Mouse (Mus musculus): ENCODE results near the gene Osbpl2. TPM values are rescaled to one million over a fixed set of nuclear protein-coding genes. Genes with fewer than 3 reads are reported as not detected.

The Osbpl2 gene
- polyA plus RNA-seq, 1 experiment from 2014 or later, result 33.4 TPM

DNA sequence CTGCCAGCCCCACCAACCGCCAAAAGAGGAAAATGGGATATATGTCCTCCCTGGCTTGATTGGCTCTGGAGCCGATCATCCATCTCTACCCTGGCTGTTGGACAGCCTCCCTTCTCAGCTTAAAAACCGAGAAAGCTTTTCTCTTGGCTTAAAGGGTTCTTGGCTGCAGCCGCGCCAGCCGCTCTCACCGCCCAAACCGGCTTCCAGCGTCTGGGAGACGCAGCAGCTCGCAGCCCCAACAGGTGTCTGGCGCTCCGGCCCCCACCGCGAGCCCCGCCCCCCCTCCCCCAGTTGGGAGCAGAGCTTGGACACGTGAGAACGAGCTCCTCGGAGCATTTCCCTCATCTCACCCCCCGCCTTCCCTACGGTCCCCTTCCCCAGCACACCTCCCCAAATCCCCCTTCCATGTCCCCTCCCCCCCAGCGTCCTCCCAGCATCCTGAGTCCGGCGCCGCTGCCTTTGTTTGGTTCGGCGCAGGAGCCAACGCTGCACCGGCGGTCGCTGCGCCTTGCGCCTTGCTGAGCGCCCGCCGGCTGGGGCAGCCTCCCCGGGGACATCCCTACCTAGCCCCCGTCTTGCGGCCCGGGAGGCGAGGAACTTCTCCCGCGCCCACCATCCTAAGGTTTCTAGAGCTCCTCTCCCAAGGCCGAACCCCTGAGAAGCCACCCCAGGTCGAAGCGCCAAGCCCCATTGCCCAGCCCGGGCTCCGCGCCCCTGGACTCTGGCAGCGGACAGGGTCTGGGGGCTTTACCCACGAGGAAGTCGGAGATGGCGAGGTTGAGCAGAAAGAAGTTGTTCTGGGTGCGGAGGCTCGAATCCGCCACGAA is 15.7 kb upstream of the Osbpl2 start:
- Histone ChIP-seq H3K9ac (ENCODE audit: low read depth, low read length) (no peak overlapping the region), H3K36me3 (ENCODE audit: control insufficient read depth, insufficient read depth, low read length) (no peaks in the 10 kb centered on the region), H3K4me3 (ENCODE audit: low read depth, low read length) (peak overlapping the region; percentile 54), H3K4me1 (ENCODE audit: control insufficient read depth, insufficient read depth, low read length) (peaks cover 9% of the 10 kb centered on the region), H3K4me2 (peak overlapping the region; percentile 94), H3K9me3 (replicated peaks; ENCODE audit: control insufficient read depth, low read length) (no peaks in the 10 kb centered on the region), H3K27me3 (ENCODE audit: control insufficient read depth, insufficient read depth, low read length) (peaks cover 76% of the 10 kb centered on the region), H3K27ac (ENCODE audit: low read depth, low read length) (no peak overlapping the region)
- WGBS (ENCODE audit: insufficient replicate concordance), result 2% methylated on average over 57 of the region's 57 CpGs
- ATAC-seq (replicated peaks; ENCODE audit: insufficient number of reproducible peaks, low FRiP score, low TSS enrichment), result no peak

DNA sequence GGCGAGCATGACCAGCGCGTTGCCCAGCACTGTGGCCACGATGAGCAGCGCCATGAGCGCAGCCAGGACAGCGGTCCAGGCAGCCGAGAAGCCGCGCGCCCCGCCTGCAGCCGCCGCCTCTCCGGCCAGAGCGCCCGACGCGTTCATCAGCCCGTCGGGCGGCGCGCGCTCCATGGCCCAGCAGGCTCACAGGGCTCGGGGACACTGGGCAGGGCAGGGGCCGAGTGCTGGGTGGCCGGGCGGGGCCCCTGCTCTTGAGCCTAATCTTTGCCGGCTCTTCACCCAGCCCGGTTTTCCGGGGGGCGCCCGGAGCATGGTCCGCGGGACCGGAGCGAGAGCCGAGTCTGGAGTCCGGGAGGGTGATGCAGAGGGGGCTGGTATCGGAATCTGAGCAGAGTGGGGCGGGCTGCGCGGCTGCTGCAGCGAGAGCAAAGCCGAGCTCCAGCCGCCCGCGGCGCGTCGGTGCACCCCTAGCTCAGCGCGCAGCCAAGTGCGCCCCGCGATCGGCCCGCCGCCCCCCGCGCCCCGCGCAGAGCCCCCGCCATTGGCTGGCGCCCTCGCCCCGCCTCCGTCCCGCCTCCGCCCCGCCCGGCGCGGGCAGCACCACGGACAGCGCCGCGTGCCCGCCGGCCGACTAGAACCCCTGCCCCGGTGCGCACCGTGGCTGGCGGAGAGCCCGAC is 15.0 kb upstream of the Osbpl2 start, which contains the start of gene Hrh3:
TSS of gene Hrh3 (minus strand) at position 511 of the 681 bp plus-strand sequence.
- H3K4me3 ChIP-seq (ENCODE audit: low read depth, low read length), result peak within 1 kb of the TSS; percentile 54
- under 1% methylated on average over 87 of the region's 87 CpGs for WGBS (ENCODE audit: insufficient replicate concordance)
- peaks cover 68% of the 10 kb centered on the region for H3K27me3 ChIP-seq (ENCODE audit: control insufficient read depth, insufficient read depth, low read length)
- peak; percentile 71 for ATAC-seq (replicated peaks; ENCODE audit: insufficient number of reproducible peaks, low FRiP score, low TSS enrichment)
- peak within 1 kb of the TSS; percentile 94 for H3K4me2 ChIP-seq
- H3K36me3 ChIP-seq (ENCODE audit: control insufficient read depth, insufficient read depth, low read length), result no peaks in the 10 kb centered on the region
- H3K27ac ChIP-seq (ENCODE audit: low read depth, low read length), result no peak within 1 kb of the TSS
- no peaks in the 10 kb centered on the region for H3K9me3 ChIP-seq (replicated peaks; ENCODE audit: control insufficient read depth, low read length)
- no peak within 1 kb of the TSS for H3K9ac ChIP-seq (ENCODE audit: low read depth, low read length)
- H3K4me1 ChIP-seq (ENCODE audit: control insufficient read depth, insufficient read depth, low read length), result peaks cover 9% of the 10 kb centered on the region

DNA sequence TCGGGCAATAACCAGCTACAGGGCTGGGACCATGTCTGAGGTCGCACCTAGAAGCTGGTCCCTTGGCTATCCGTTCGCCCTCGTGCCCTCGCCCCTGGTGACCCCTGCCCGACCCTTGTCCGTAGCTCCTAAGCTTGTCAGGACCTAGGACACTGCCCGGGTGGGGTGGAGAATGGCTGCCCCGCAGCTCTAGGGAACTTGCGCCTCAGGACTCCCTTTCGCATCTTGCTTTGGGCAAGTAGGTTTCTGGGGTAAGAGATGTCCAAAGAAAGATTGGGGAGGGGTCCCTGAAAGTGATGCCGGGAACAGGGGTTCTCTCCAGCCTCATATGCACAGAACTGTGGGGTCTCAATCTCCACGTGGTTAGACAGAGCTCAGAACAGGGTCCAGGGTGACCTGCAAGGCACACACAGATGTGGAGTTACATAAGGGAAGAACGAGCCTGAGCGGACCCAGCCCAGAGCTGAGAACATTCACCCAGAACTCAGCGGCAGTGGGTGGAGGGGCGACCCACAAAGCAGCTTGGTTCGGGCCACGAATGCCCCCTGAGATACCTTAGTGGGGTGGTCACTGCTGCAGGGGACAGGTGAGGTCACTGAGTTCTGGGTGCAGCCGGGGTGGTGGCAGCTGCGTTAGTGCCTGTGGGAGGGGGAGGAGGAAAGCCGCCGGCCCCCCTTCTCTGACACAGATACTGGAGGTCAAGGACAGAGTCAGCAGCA is 14.3 kb upstream of the Osbpl2 start:
- no peaks in the 10 kb centered on the region for H3K9me3 ChIP-seq (replicated peaks; ENCODE audit: control insufficient read depth, low read length)
- H3K27ac ChIP-seq (ENCODE audit: low read depth, low read length), result no peak overlapping the region
- peak; percentile 41 for ATAC-seq (replicated peaks; ENCODE audit: insufficient number of reproducible peaks, low FRiP score, low TSS enrichment)
- H3K36me3 ChIP-seq (ENCODE audit: control insufficient read depth, insufficient read depth, low read length), result no peaks in the 10 kb centered on the region
- H3K27me3 ChIP-seq (ENCODE audit: control insufficient read depth, insufficient read depth, low read length), result peaks cover 61% of the 10 kb centered on the region
- peak overlapping the region; percentile 94 for H3K4me2 ChIP-seq
- WGBS (ENCODE audit: insufficient replicate concordance), result 9% methylated on average over 24 of the region's 24 CpGs
- peak overlapping the region; percentile 54 for H3K4me3 ChIP-seq (ENCODE audit: low read depth, low read length)
- H3K9ac ChIP-seq (ENCODE audit: low read depth, low read length), result no peak overlapping the region
- H3K4me1 ChIP-seq (ENCODE audit: control insufficient read depth, insufficient read depth, low read length), result peaks cover 9% of the 10 kb centered on the region

DNA sequence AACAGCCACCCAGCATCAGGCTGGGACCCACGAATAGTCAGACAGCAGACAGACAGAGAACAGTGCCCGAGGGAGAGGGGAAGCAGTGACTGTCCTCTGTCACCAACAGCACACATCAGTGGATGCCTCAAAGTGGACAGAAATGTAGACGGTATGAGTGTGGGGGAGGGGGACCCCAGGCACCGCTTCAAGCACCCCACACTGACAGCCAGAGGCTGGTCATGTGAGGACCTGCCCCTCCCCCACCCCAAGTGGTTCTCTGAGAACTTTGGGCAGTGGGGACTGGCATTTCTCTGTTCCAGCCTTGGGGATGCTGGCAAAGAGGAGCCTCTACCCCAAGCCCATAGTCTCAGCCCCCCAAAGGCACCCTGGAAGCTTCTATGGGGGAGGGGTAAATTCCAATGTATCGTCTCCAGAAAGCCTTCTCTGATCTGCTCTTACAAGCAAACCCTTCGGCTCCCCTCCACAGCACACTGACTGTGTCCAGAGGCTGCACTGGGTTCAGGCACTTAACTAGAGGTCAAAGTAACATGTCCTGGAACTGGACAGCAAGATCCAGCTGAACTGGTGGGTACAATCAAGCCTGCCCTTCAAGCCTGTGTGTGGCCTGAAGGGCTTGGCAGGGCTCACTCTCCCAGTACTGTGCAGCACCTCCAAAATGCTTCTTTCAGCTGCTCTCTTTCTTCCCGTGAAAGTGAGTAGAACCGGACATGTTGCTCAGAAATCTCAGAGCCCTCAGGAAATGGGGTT is 13.5 kb upstream of the Osbpl2 start:
- Histone ChIP-seq H3K4me3 (ENCODE audit: low read depth, low read length) (no peak overlapping the region), H3K4me1 (ENCODE audit: control insufficient read depth, insufficient read depth, low read length) (peaks cover 9% of the 10 kb centered on the region), H3K4me2 (no peak overlapping the region), H3K36me3 (ENCODE audit: control insufficient read depth, insufficient read depth, low read length) (no peaks in the 10 kb centered on the region), H3K9me3 (replicated peaks; ENCODE audit: control insufficient read depth, low read length) (no peaks in the 10 kb centered on the region), H3K27me3 (ENCODE audit: control insufficient read depth, insufficient read depth, low read length) (peaks cover 53% of the 10 kb centered on the region), H3K27ac (ENCODE audit: low read depth, low read length) (no peak overlapping the region), H3K9ac (ENCODE audit: low read depth, low read length) (no peak overlapping the region)
- 29% methylated on average over 8 of the region's 8 CpGs for WGBS (ENCODE audit: insufficient replicate concordance)
- ATAC-seq (replicated peaks; ENCODE audit: insufficient number of reproducible peaks, low FRiP score, low TSS enrichment), result no peak

DNA sequence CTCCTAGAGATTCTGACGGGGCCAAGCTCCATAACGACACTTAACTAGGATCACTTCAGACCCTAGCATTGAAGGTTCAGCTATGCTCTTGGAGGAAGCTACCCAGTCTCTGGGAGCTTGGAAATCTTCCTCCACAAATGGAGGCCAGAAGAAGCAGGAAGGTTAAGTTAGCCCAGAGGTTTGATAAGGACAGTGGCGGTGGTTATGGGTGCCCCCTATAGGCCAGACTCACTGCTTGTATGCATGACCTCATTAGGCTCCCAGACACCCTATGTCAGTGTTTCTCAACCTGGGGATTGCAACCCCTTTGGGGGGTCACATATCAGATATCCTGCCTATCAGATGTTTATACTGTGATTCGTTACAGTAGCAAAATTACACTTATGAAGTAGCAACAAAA is 12.0 kb upstream of the Osbpl2 start:
- Histone ChIP-seq H3K36me3 (ENCODE audit: control insufficient read depth, insufficient read depth, low read length) (no peaks in the 10 kb centered on the region), H3K9me3 (replicated peaks; ENCODE audit: control insufficient read depth, low read length) (no peaks in the 10 kb centered on the region), H3K27me3 (ENCODE audit: control insufficient read depth, insufficient read depth, low read length) (peaks cover 39% of the 10 kb centered on the region), H3K4me1 (ENCODE audit: control insufficient read depth, insufficient read depth, low read length) (peaks cover 9% of the 10 kb centered on the region), H3K4me2 (no peak overlapping the region), H3K9ac (ENCODE audit: low read depth, low read length) (no peak overlapping the region), H3K27ac (ENCODE audit: low read depth, low read length) (no peak overlapping the region), H3K4me3 (ENCODE audit: low read depth, low read length) (no peak overlapping the region)
- 58% methylated on average over 4 of the region's 4 CpGs for WGBS (ENCODE audit: insufficient replicate concordance)
- no peak for ATAC-seq (replicated peaks; ENCODE audit: insufficient number of reproducible peaks, low FRiP score, low TSS enrichment)

DNA sequence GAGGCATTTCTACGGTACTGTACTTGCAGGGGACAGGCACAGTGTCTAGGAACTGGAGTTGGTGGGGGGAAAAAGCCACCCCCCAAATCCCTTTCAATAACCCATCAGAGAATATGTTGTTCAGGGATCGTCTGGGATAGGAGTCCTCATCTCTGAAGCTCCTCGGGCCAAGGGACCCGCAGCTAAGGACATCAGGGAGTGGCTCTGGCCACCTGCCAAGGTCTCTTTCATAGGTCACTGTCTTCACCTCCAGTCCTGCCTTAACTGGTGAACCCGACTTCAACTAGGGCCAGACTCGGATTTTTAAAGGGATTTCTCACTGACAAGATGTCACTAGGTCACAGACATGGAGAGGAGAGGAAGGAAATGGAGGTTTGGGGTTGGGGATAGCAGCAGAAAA is 10.8 kb upstream of the Osbpl2 start:
- no peak overlapping the region for H3K4me3 ChIP-seq (ENCODE audit: low read depth, low read length)
- no peak overlapping the region for H3K27ac ChIP-seq (ENCODE audit: low read depth, low read length)
- H3K4me1 ChIP-seq (ENCODE audit: control insufficient read depth, insufficient read depth, low read length), result peaks cover 7% of the 10 kb centered on the region
- H3K9me3 ChIP-seq (replicated peaks; ENCODE audit: control insufficient read depth, low read length), result no peaks in the 10 kb centered on the region
- 51% methylated on average over 6 of the region's 6 CpGs for WGBS (ENCODE audit: insufficient replicate concordance)
- no peak overlapping the region for H3K9ac ChIP-seq (ENCODE audit: low read depth, low read length)
- H3K27me3 ChIP-seq (ENCODE audit: control insufficient read depth, insufficient read depth, low read length), result peaks cover 27% of the 10 kb centered on the region
- no peak overlapping the region for H3K4me2 ChIP-seq
- no peak for ATAC-seq (replicated peaks; ENCODE audit: insufficient number of reproducible peaks, low FRiP score, low TSS enrichment)
- H3K36me3 ChIP-seq (ENCODE audit: control insufficient read depth, insufficient read depth, low read length), result no peaks in the 10 kb centered on the region

DNA sequence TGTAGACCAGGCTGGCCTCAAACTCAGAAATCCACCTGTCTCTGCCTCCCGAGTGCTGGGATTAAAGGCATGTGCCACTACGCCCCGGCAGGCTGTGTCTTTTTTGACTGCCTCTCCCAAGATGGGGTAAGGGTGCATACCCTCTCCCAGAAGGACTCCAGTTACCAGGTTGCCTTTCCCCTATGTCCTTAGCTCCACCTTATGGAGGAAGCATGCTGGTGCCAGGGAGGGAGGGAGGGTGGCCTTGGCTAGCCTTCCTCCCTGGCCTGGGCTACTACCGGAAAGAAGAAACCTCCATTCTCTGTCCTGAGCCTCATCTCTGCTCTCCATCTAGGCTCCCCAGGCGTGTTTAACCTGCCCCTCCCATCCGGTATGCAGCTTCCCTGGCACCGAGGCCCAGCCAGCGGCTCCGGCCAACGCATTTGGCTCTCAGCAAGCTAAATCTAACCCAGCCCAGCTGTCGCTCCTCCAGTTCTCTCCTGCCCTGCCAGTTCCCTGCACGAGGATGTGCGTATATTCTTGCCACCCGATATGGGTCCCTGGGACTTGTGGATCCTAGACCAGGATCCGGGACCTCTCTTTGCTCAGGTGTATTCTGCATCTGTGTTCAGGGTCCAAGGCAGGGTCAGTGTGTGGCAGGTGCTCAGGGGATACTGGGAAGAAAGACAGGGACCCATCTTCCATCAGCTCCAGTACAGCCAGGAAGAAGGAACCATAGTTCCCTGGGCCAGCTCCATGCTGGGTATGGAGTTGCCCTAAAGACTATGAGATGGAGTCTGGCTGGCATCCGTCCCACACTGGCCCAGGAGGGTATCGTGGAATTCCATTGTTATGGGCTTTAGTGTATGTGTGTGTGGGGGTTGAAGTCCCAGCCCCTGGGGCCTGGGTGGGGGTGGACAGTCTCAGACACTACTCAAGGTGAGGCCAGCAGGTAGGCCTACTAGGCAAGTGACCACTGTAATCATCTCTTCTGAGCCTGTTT is 4.9 kb upstream of the Osbpl2 start:
- ATAC-seq (replicated peaks; ENCODE audit: insufficient number of reproducible peaks, low FRiP score, low TSS enrichment), result no peak
- 58% methylated on average over 17 of the region's 17 CpGs for WGBS (ENCODE audit: insufficient replicate concordance)
- Histone ChIP-seq H3K27ac (ENCODE audit: low read depth, low read length) (no peak overlapping the region), H3K9me3 (replicated peaks; ENCODE audit: control insufficient read depth, low read length) (no peaks in the 10 kb centered on the region), H3K4me1 (ENCODE audit: control insufficient read depth, insufficient read depth, low read length) (peaks cover 27% of the 10 kb centered on the region), H3K27me3 (ENCODE audit: control insufficient read depth, insufficient read depth, low read length) (no peaks in the 10 kb centered on the region), H3K4me2 (no peak overlapping the region), H3K36me3 (ENCODE audit: control insufficient read depth, insufficient read depth, low read length) (no peaks in the 10 kb centered on the region), H3K4me3 (ENCODE audit: low read depth, low read length) (no peak overlapping the region), H3K9ac (ENCODE audit: low read depth, low read length) (no peak overlapping the region)

All from heart, embryonic 11.5 days (tissue).